In the genomic region with DNA sequence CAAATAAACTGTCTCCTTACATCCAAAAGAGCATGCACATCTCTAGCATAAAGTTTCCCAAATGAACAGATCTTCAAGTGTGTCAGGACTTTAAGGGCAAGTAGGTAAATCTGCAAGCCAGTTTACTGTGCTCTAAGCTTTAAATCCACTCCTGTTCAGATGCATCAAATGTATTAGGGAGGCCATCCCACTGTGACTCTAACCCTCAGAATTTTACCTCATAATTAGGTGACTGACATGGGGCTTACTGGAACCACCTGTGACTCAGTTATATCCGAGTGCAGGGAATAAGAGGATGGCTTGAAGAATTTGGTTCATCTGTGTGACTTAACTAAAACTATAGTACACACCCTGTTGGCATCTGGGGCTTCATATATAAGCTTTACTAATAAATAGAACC, we compare ENCODE assay signal across 8 mouse cellular contexts. TPM values are rescaled to one million over a fixed set of nuclear protein-coding genes. Genes with fewer than 3 reads are reported as not detected.
DNase-seq lines count a peak whose midpoint lies in the region; ATAC-seq lines count a peak whose summit lies in the region.

No protein-coding gene starts in this region.

- no peak for DNase-seq in kidney, adult 11 months
- peak; percentile 14 for DNase-seq in c-Kit-positive CD71-positive TER-119-negative erythroid progenitor cells, embryonic 14.5 days (ENCODE audit: low read depth)
- no peak for DNase-seq in right cerebral cortex, postnatal 25 days
- no peak for DNase-seq in adrenal gland, postnatal 4 days (ENCODE audit: low spot score in 2 of 2)

- H3K4me1 ChIP-seq in kidney, embryonic 16.5 days (ENCODE audit: insufficient read depth, low read length), result peaks cover 12% of the 10 kb centered on the region
- H3K4me1 ChIP-seq in hindbrain, embryonic 15.5 days (replicated peaks), result peaks cover 12% of the 10 kb centered on the region
- peaks cover 11% of the 10 kb centered on the region for H3K4me1 ChIP-seq in midbrain, embryonic 16.5 days (ENCODE audit: control insufficient read depth, insufficient read depth, low read length)

- ATAC-seq in kidney, embryonic 16.5 days (ENCODE audit: low FRiP score, low TSS enrichment), result no peak
- no peak for ATAC-seq in hindbrain, embryonic 15.5 days (ENCODE audit: low FRiP score, low read depth)
- ATAC-seq in midbrain, embryonic 16.5 days, result no peak
- no peak for ATAC-seq in CD4-positive, CD25-positive, alpha-beta regulatory T cell, adult 4 months

- H3K4me3 ChIP-seq in kidney, embryonic 16.5 days (ENCODE audit: low read length), result peak overlapping the region; percentile 86
- peak overlapping the region; percentile 82 for H3K4me3 ChIP-seq in hindbrain, embryonic 15.5 days
- H3K4me3 ChIP-seq in midbrain, embryonic 16.5 days (ENCODE audit: low read depth, low read length), result peak overlapping the region; percentile 80

- peaks cover 32% of the 10 kb centered on the region for H3K36me3 ChIP-seq in kidney, embryonic 16.5 days (ENCODE audit: insufficient read depth, low read length)
- H3K36me3 ChIP-seq in hindbrain, embryonic 15.5 days, result peaks cover 30% of the 10 kb centered on the region
- H3K36me3 ChIP-seq in midbrain, embryonic 16.5 days (ENCODE audit: control insufficient read depth, insufficient read depth, low read length), result peaks cover 19% of the 10 kb centered on the region

- WGBS in kidney, embryonic 16.5 days, result 18% methylated on average over 1 of the region's 1 CpGs
- 43% methylated on average over 1 of the region's 1 CpGs for WGBS in hindbrain, embryonic 15.5 days
- WGBS in midbrain, embryonic 16.5 days, result 27% methylated on average over 1 of the region's 1 CpGs

- no peaks in the 10 kb centered on the region for H3K9me3 ChIP-seq in kidney, embryonic 16.5 days (ENCODE audit: low read length)
- no peaks in the 10 kb centered on the region for H3K9me3 ChIP-seq in hindbrain, embryonic 15.5 days
- no peaks in the 10 kb centered on the region for H3K9me3 ChIP-seq in midbrain, embryonic 16.5 days (replicated peaks; ENCODE audit: control insufficient read depth, low read length, poor library complexity, severe bottlenecking)

- H3K27ac ChIP-seq in kidney, embryonic 16.5 days (ENCODE audit: low read length), result peak overlapping the region; percentile 100
- peak overlapping the region; percentile 99; the same call in 1 of the 2 replicates for H3K27ac ChIP-seq in hindbrain, embryonic 15.5 days (replicated peaks)
- H3K27ac ChIP-seq in midbrain, embryonic 16.5 days (ENCODE audit: low read length), result no peak overlapping the region

- H3K27me3 ChIP-seq in kidney, embryonic 16.5 days (ENCODE audit: insufficient read depth, low read length), result no peaks in the 10 kb centered on the region
- H3K27me3 ChIP-seq in hindbrain, embryonic 15.5 days, result no peaks in the 10 kb centered on the region
- no peaks in the 10 kb centered on the region for H3K27me3 ChIP-seq in midbrain, embryonic 16.5 days (ENCODE audit: control insufficient read depth, insufficient read depth, low read depth, low read length)

- H3K9ac ChIP-seq in kidney, embryonic 16.5 days (replicated peaks; ENCODE audit: low read length), result peak overlapping the region; percentile 96
- H3K9ac ChIP-seq in hindbrain, embryonic 15.5 days, result peak overlapping the region; percentile 82
- H3K9ac ChIP-seq in midbrain, embryonic 16.5 days (ENCODE audit: low read depth, low read length), result peak overlapping the region; percentile 91; the same call in 1 of the 2 replicates

- H3K4me2 ChIP-seq in kidney, embryonic 16.5 days (replicated peaks; ENCODE audit: low read depth, low read length), result peak overlapping the region; percentile 67
- peak overlapping the region; percentile 63 for H3K4me2 ChIP-seq in hindbrain, embryonic 15.5 days
- peak overlapping the region; percentile 71 for H3K4me2 ChIP-seq in midbrain, embryonic 16.5 days (ENCODE audit: low read length)

RNA-seq across cellular contexts. Expression of a gene that starts 0.5 kb away (rescaled TPM):
- polyA plus RNA-seq in kidney, embryonic 16.5 days (2015; fragmentation: Nextera tagmentation; extraction: Ambion mirVana), result 117 and 118 TPM in 2 replicates
- polyA plus RNA-seq in hindbrain, embryonic 15.5 days (2015; fragmentation: Nextera tagmentation; extraction: Ambion mirVana), result 63.3 and 65.6 TPM in 2 replicates
- 58.1 and 60.9 TPM in 2 replicates for polyA plus RNA-seq in midbrain, embryonic 16.5 days (2015; fragmentation: Nextera tagmentation; extraction: Ambion mirVana)
- polyA plus RNA-seq in CD4-positive, CD25-positive, alpha-beta regulatory T cell, adult 4 months (2017; shearing (Covaris generic)), result 10 to 100 TPM; 38.3 to 43.9 TPM
- 100 to 1,000 TPM; 135 to 136 TPM for total RNA-seq in adrenal gland, postnatal 4 days (2021)

RNA-seq across cellular contexts. Expression of a gene that starts 1.6 kb away (rescaled TPM):
- polyA plus RNA-seq in kidney, embryonic 16.5 days (2015; fragmentation: Nextera tagmentation; extraction: Ambion mirVana), result 33.7 and 40.4 TPM in 2 replicates
- polyA plus RNA-seq in hindbrain, embryonic 15.5 days (2015; fragmentation: Nextera tagmentation; extraction: Ambion mirVana), result 21.0 and 23.8 TPM in 2 replicates
- 14.2 and 17.3 TPM in 2 replicates for polyA plus RNA-seq in midbrain, embryonic 16.5 days (2015; fragmentation: Nextera tagmentation; extraction: Ambion mirVana)
- polyA plus RNA-seq in CD4-positive, CD25-positive, alpha-beta regulatory T cell, adult 4 months (2017; shearing (Covaris generic)), result 100 to 1,000 TPM in 1 of 2 experiments, 10 to 100 TPM in 1; 86.3 to 108 TPM
- total RNA-seq in adrenal gland, postnatal 4 days (2021), result 10 to 100 TPM; 82.4 to 87.5 TPM
